Mouse (Mus musculus) kidney, adult 11 months (tissue): ENCODE results near the gene Ankfn1.

ENCODE experiments used
- DNase-seq: peaks from one replicate; pipeline ENCODE4 v3.0.0; 2022

Ankfn1 gene

DNA sequence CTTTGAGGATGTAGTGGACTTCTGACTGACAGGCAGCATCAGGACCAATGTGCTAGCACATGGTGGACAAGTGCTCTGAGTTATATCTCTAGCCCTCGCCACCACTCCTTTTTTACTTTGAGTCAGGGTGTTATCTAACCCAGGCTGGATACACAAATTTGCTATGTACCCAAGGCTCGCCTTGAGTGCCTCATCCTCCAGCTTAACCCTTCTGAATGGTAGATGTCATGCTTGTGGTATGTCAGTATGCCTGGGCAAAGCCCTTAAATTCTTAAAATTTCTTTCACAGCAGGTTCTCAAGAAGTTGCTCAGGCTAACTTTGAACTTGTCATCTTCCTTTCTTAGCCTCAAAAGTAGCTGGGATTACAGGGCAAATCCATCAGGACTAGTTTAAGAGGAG lies 421.0 kb downstream of the Ankfn1 start:
- no peak for DNase-seq

DNA sequence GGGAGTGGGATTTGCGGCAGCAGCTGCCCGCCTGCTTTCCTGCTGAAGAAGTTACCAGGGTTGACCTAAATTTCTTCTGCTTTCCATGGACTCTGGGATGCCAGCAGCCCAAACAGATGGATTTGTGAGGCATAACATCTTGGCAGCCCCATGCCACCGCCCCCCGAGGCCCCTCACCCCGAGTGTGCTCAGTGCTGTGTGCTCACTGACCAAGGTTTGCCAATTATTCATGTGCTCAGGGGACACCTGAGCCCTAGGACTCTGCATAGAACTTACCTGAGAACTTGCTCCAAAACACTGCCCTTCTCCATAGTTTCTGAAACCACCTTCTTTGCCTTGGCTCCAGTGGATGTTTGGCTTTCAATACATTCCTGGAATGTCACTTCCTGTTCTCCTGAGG lies 421.4 kb downstream of the Ankfn1 start:
- DNase-seq = no peak

DNA sequence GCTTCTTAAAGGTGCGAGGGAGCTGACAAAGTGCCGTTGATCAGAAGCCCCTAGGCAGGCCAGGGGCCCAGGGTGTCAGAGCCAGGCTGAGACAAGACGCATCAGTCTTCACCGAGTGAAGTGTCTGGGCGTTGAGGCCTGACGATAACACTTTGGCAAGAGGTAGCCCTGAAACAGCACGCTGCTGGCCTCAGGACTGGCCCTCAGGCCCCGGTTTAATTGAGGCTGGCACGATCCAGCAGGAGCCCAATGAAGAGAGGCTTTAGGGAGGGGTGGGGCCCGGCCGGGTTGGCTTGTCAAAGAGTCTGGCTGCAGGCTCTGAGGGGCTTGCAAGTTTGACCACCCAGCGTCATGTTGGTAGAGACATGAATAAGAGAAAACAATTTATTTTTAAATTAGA lies 437.2 kb downstream of the Ankfn1 start:
- DNase-seq = no peak
